In the genomic region with DNA sequence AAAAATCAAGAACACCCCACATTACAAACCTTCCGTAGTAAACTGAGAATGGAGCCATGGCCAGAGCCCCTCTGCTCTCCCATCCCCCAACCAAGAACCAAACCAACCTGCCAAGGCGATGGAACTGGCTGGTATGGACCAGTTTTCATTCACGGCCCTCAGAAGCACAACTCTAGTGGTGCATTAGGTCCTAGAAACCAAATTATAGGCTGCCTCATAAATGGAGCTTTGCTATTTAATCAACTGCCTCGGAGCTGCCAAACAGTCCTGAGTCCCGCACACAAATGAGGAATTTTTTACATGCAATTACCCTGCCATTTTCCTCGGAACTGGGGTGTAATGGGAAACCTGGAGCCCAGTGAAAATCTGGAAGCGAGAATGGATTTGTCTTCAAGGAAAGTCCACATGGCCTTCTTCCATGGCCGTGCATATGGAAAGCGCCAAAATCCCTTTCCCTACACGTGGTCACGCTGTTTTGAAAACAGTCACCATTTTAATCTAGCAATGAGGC, we compare ENCODE assay signal across 8 mouse cellular contexts. TPM values are rescaled to one million over a fixed set of nuclear protein-coding genes. Genes with fewer than 3 reads are reported as not detected.
A peak's percentile ranks its signal among the peaks of the same experiment; 100 is the strongest.
DNase-seq lines count a peak whose midpoint lies in the region; ATAC-seq and TF ChIP-seq lines count a peak whose summit lies in the region.

No protein-coding gene starts in this region.

- H3K9me3 ChIP-seq in limb, embryonic 15.5 days, result no peaks in the 10 kb centered on the region
- no peaks in the 10 kb centered on the region for H3K9me3 ChIP-seq in stomach, embryonic 15.5 days

- H3K4me1 ChIP-seq in embryonic fibroblast, embryonic 13.5 days (ENCODE audit: control insufficient read depth, insufficient read depth, low read length), result peaks cover 8% of the 10 kb centered on the region
- peaks cover 25% of the 10 kb centered on the region for H3K4me1 ChIP-seq in limb, embryonic 15.5 days
- H3K4me1 ChIP-seq in stomach, embryonic 15.5 days, result peaks cover 17% of the 10 kb centered on the region

- WGBS in limb, embryonic 15.5 days, result 3% methylated on average over 11 of the region's 11 CpGs
- WGBS in stomach, embryonic 15.5 days, result 3% methylated on average over 11 of the region's 11 CpGs

- H3K27me3 ChIP-seq in limb, embryonic 15.5 days, result no peaks in the 10 kb centered on the region
- no peaks in the 10 kb centered on the region for H3K27me3 ChIP-seq in stomach, embryonic 15.5 days (replicated peaks)

- DNase-seq in layer of hippocampus, adult 2 months (ENCODE audit: low spot score in 2 of 2), result no peak
- no peak for DNase-seq in layer of hippocampus, adult 9-11 months
- peak; percentile 39 for DNase-seq in NIH3T3 (ENCODE audit: low read depth)
- no peak for DNase-seq in adrenal gland, postnatal 4 days (ENCODE audit: low spot score in 2 of 2)
- DNase-seq in urinary bladder, adult 2 months (ENCODE audit: low spot score), result no peak

- H3K4me2 ChIP-seq in limb, embryonic 15.5 days, result peak overlapping the region; percentile 93
- peak overlapping the region; percentile 93 for H3K4me2 ChIP-seq in stomach, embryonic 15.5 days

- peak overlapping the region; percentile 95 for H3K27ac ChIP-seq in layer of hippocampus, adult 2 months
- peak overlapping the region; percentile 96 for H3K27ac ChIP-seq in embryonic fibroblast, embryonic 13.5 days (ENCODE audit: insufficient read depth, low read length)
- H3K27ac ChIP-seq in limb, embryonic 15.5 days, result peak overlapping the region; percentile 100
- peak overlapping the region; percentile 100 for H3K27ac ChIP-seq in stomach, embryonic 15.5 days

- TF ChIP-seq POLR2A in embryonic fibroblast, embryonic 13.5 days (IDR thresholded peaks at IDR 0.05; ENCODE audit: low read depth, low read length), result no peak

- no peaks in the 10 kb centered on the region for H3K36me3 ChIP-seq in limb, embryonic 15.5 days
- no peaks in the 10 kb centered on the region for H3K36me3 ChIP-seq in stomach, embryonic 15.5 days

- no peak for ATAC-seq in limb, embryonic 15.5 days (ENCODE audit: insufficient number of reproducible peaks, low FRiP score, low TSS enrichment, low read depth)
- no peak for ATAC-seq in stomach, embryonic 15.5 days (ENCODE audit: insufficient read depth, low FRiP score, low read depth)

- H3K9ac ChIP-seq in limb, embryonic 15.5 days, result no peak overlapping the region
- H3K9ac ChIP-seq in stomach, embryonic 15.5 days, result no peak overlapping the region; the same call in 1 of the 2 replicates

- no peak for TF ChIP-seq CTCF in layer of hippocampus, adult 2 months (conservative IDR thresholded peaks at IDR 0.05)
- TF ChIP-seq CTCF in embryonic fibroblast, embryonic 13.5 days (IDR thresholded peaks at IDR 0.05; ENCODE audit: borderline replicate concordance, insufficient read depth, low read length), result no peak

- H3K4me3 ChIP-seq in layer of hippocampus, adult 2 months, result peak overlapping the region; percentile 60
- H3K4me3 ChIP-seq in embryonic fibroblast, embryonic 13.5 days (ENCODE audit: insufficient read depth, low read length), result peak overlapping the region; percentile 46
- peak overlapping the region; percentile 58 for H3K4me3 ChIP-seq in limb, embryonic 15.5 days
- peak overlapping the region; percentile 62 for H3K4me3 ChIP-seq in stomach, embryonic 15.5 days (replicated peaks)

RNA-seq across cellular contexts. Expression of a gene that starts 0.7 kb away (rescaled TPM):
- 10 to 100 TPM; 83.2 to 88.6 TPM for total RNA-seq in layer of hippocampus, adult 2 months (2021)
- 43.9 and 52.1 TPM in 2 replicates for polyA plus RNA-seq in embryonic fibroblast, embryonic 13.5 days (2011; ENCODE audit: insufficient read length, low read depth, missing spikeins)
- 21.7 and 24.2 TPM in 2 replicates for polyA plus RNA-seq in limb, embryonic 15.5 days (2015; fragmentation: Nextera tagmentation; extraction: Ambion mirVana)
- polyA plus RNA-seq in stomach, embryonic 15.5 days (2015; fragmentation: Nextera tagmentation; extraction: Ambion mirVana), result 27.0 and 29.2 TPM in 2 replicates
- total RNA-seq in adrenal gland, postnatal 4 days (2021), result 10 to 100 TPM; 77.3 to 89.1 TPM
- 26.3 and 41.5 TPM in 2 replicates for polyA plus RNA-seq in urinary bladder, adult 2 months (2012; rRNA removed)
